Mouse (Mus musculus): Measurements from ENCODE around the gene Gde1. TPM values are rescaled to one million over a fixed set of nuclear protein-coding genes. Genes with fewer than 3 reads are reported as not detected.

The Gde1 gene
- polyA plus RNA-seq, 1 experiment: not detected

GRCm38 (mm10) chr7:118738730-118739129 is 33.2 kb upstream of the Gde1 start:
- Histone ChIP-seq H3K4me3 (ENCODE audit: insufficient read depth, low read depth, low read length) (no peak overlapping the region), H3K27ac (ENCODE audit: insufficient read depth, low read depth, low read length) (no peak overlapping the region), H3K4me1 (ENCODE audit: control insufficient read depth, insufficient read depth, low read length) (peaks cover 17% of the 10 kb centered on the region)
- WGBS: 63% methylated on average over 1 of the region's 1 CpGs
- TF ChIP-seq CTCF (IDR thresholded peaks at IDR 0.05; ENCODE audit: insufficient read depth, low read depth, low read length) (no peak), POLR2A (IDR thresholded peaks at IDR 0.05; ENCODE audit: insufficient read depth, low read depth, low read length) (no peak)

- TF ChIP-seq POLR2A (IDR thresholded peaks at IDR 0.05; ENCODE audit: insufficient read depth, low read depth, low read length) (no peak), CTCF (IDR thresholded peaks at IDR 0.05; ENCODE audit: insufficient read depth, low read depth, low read length) (no peak)
- WGBS: 83% methylated on average over 13 of the region's 13 CpGs
- H3K4me1 ChIP-seq (ENCODE audit: control insufficient read depth, insufficient read depth, low read length): no peaks in the 10 kb centered on the region
- H3K4me3 ChIP-seq (ENCODE audit: insufficient read depth, low read depth, low read length): no peak overlapping the region
- no peak overlapping the region for H3K27ac ChIP-seq (ENCODE audit: insufficient read depth, low read depth, low read length)
Observed at GRCm38 (mm10) chr7:118733225-118733624, 27.6 kb upstream of the Gde1 start.

GRCm38 (mm10) chr7:118731781-118732180 is 26.2 kb upstream of the Gde1 start:
- 83% methylated on average over 3 of the region's 3 CpGs for WGBS
- H3K27ac ChIP-seq (ENCODE audit: insufficient read depth, low read depth, low read length): no peak overlapping the region
- TF ChIP-seq CTCF (IDR thresholded peaks at IDR 0.05; ENCODE audit: insufficient read depth, low read depth, low read length) (no peak), POLR2A (IDR thresholded peaks at IDR 0.05; ENCODE audit: insufficient read depth, low read depth, low read length) (no peak)
- H3K4me1 ChIP-seq (ENCODE audit: control insufficient read depth, insufficient read depth, low read length): no peaks in the 10 kb centered on the region
- H3K4me3 ChIP-seq (ENCODE audit: insufficient read depth, low read depth, low read length): no peak overlapping the region

- Histone ChIP-seq H3K4me1 (ENCODE audit: control insufficient read depth, insufficient read depth, low read length) (no peaks in the 10 kb centered on the region), H3K4me3 (ENCODE audit: insufficient read depth, low read depth, low read length) (no peak overlapping the region), H3K27ac (ENCODE audit: insufficient read depth, low read depth, low read length) (no peak overlapping the region)
- 94% methylated on average over 13 of the region's 13 CpGs for WGBS
- no peak for TF ChIP-seq CTCF (IDR thresholded peaks at IDR 0.05; ENCODE audit: insufficient read depth, low read depth, low read length)
- TF ChIP-seq POLR2A (IDR thresholded peaks at IDR 0.05; ENCODE audit: insufficient read depth, low read depth, low read length): no peak
Observed at GRCm38 (mm10) chr7:118728846-118729587, 23.4 kb upstream of the Gde1 start.

GRCm38 (mm10) chr7:118725459-118725858 is 19.9 kb upstream of the Gde1 start:
- H3K4me3 ChIP-seq (ENCODE audit: insufficient read depth, low read depth, low read length): no peak overlapping the region
- TF ChIP-seq CTCF (IDR thresholded peaks at IDR 0.05; ENCODE audit: insufficient read depth, low read depth, low read length): no peak
- TF ChIP-seq POLR2A (IDR thresholded peaks at IDR 0.05; ENCODE audit: insufficient read depth, low read depth, low read length): no peak
- H3K4me1 ChIP-seq (ENCODE audit: control insufficient read depth, insufficient read depth, low read length): no peaks in the 10 kb centered on the region
- WGBS: 85% methylated on average over 2 of the region's 2 CpGs
- H3K27ac ChIP-seq (ENCODE audit: insufficient read depth, low read depth, low read length): no peak overlapping the region

- Histone ChIP-seq H3K4me3 (ENCODE audit: insufficient read depth, low read depth, low read length) (no peak overlapping the region), H3K27ac (ENCODE audit: insufficient read depth, low read depth, low read length) (no peak overlapping the region), H3K4me1 (ENCODE audit: control insufficient read depth, insufficient read depth, low read length) (no peaks in the 10 kb centered on the region)
- 91% methylated on average over 9 of the region's 9 CpGs for WGBS
- TF ChIP-seq POLR2A (IDR thresholded peaks at IDR 0.05; ENCODE audit: insufficient read depth, low read depth, low read length): no peak
- no peak for TF ChIP-seq CTCF (IDR thresholded peaks at IDR 0.05; ENCODE audit: insufficient read depth, low read depth, low read length)
Observed at GRCm38 (mm10) chr7:118723927-118724326, 18.3 kb upstream of the Gde1 start.

- TF ChIP-seq POLR2A (IDR thresholded peaks at IDR 0.05; ENCODE audit: insufficient read depth, low read depth, low read length): no peak
- TF ChIP-seq CTCF (IDR thresholded peaks at IDR 0.05; ENCODE audit: insufficient read depth, low read depth, low read length): no peak
- H3K27ac ChIP-seq (ENCODE audit: insufficient read depth, low read depth, low read length): no peak overlapping the region
- no peaks in the 10 kb centered on the region for H3K4me1 ChIP-seq (ENCODE audit: control insufficient read depth, insufficient read depth, low read length)
- H3K4me3 ChIP-seq (ENCODE audit: insufficient read depth, low read depth, low read length): no peak overlapping the region
- WGBS: 95% methylated on average over 4 of the region's 4 CpGs
Observed at GRCm38 (mm10) chr7:118718066-118718465, 12.5 kb upstream of the Gde1 start.

- no peak overlapping the region for H3K4me3 ChIP-seq (ENCODE audit: insufficient read depth, low read depth, low read length)
- no peak for TF ChIP-seq CTCF (IDR thresholded peaks at IDR 0.05; ENCODE audit: insufficient read depth, low read depth, low read length)
- no peak for TF ChIP-seq POLR2A (IDR thresholded peaks at IDR 0.05; ENCODE audit: insufficient read depth, low read depth, low read length)
- WGBS: 92% methylated on average over 1 of the region's 1 CpGs
- no peaks in the 10 kb centered on the region for H3K4me1 ChIP-seq (ENCODE audit: control insufficient read depth, insufficient read depth, low read length)
- H3K27ac ChIP-seq (ENCODE audit: insufficient read depth, low read depth, low read length): no peak overlapping the region
Observed at GRCm38 (mm10) chr7:118714873-118715272, 9.3 kb upstream of the Gde1 start.

- TF ChIP-seq CTCF (IDR thresholded peaks at IDR 0.05; ENCODE audit: insufficient read depth, low read depth, low read length) (no peak), POLR2A (IDR thresholded peaks at IDR 0.05; ENCODE audit: insufficient read depth, low read depth, low read length) (peak; percentile 52; the same call in 1 of the 2 replicates)
- WGBS: 1% methylated on average over 48 of the region's 48 CpGs
Observed at GRCm38 (mm10) chr7:118712228-118713173, 6.9 kb upstream of the Gde1 start, which contains the start of gene Ccp110. Gene Ccp110 (plus strand): TSS chr7:118712552.

More at GRCm38 (mm10) chr7:118712228-118713173, 6.9 kb upstream of the Gde1 start, which contains the start of gene Ccp110:
- no peaks in the 10 kb centered on the region for H3K4me1 ChIP-seq (ENCODE audit: control insufficient read depth, insufficient read depth, low read length)
- peak within 1 kb of the TSS; percentile 93 for H3K4me3 ChIP-seq (ENCODE audit: insufficient read depth, low read depth, low read length)
- H3K27ac ChIP-seq (ENCODE audit: insufficient read depth, low read depth, low read length): peak within 1 kb of the TSS; percentile 50; the same call in 1 of the 2 replicates
